Mouse (Mus musculus) G1E-ER4 (cell line): Measurements from ENCODE around the gene Traf3ip2. TPM values are rescaled to one million over a fixed set of nuclear protein-coding genes. Genes with fewer than 3 reads are reported as not detected.

Experiments used
- GATA1 ChIP-seq: IDR thresholded peaks from one replicate; pipeline ENCODE4 v1.8.0; 2012; ENCODE audit warnings: low read length, inconsistent platforms
- polyA plus RNA-seq: library from polyadenylated mRNA; stranded (reverse); fragments of >175 nt; gene quantifications from 2 replicates; pipeline ENCODE4 v1.2.3, GENCODE M21; 2012

Gene Traf3ip2
- polyA plus RNA-seq, 1 experiment, result 0.06 TPM

GRCm38 (mm10) chr10:39645789-39646628, 33.3 kb downstream of the Traf3ip2 start:
- TF ChIP-seq GATA1, result no peak

GRCm38 (mm10) chr10:39646629-39647019, 33.9 kb downstream of the Traf3ip2 start:
- no peak for TF ChIP-seq GATA1

- TF ChIP-seq GATA1, result no peak
Observed at GRCm38 (mm10) chr10:39647118-39647517, 34.4 kb downstream of the Traf3ip2 start.

- no peak for TF ChIP-seq GATA1
Observed at GRCm38 (mm10) chr10:39648278-39648677, 35.5 kb downstream of the Traf3ip2 start.

- no peak for TF ChIP-seq GATA1
Observed at GRCm38 (mm10) chr10:39649550-39649949, 36.8 kb downstream of the Traf3ip2 start.

GRCm38 (mm10) chr10:39650316-39650715, 37.6 kb downstream of the Traf3ip2 start:
- TF ChIP-seq GATA1, result no peak

- no peak for TF ChIP-seq GATA1
Observed at GRCm38 (mm10) chr10:39654001-39654416, 41.3 kb downstream of the Traf3ip2 start.

- no peak for TF ChIP-seq GATA1
Observed at GRCm38 (mm10) chr10:39658901-39659410, 46.2 kb downstream of the Traf3ip2 start.

- TF ChIP-seq GATA1, result no peak
Observed at GRCm38 (mm10) chr10:39659411-39660268, 46.9 kb downstream of the Traf3ip2 start.

- no peak for TF ChIP-seq GATA1
Observed at GRCm38 (mm10) chr10:39660269-39660655, 47.5 kb downstream of the Traf3ip2 start.

- TF ChIP-seq GATA1, result no peak
Observed at GRCm38 (mm10) chr10:39660698-39661097, 48.0 kb downstream of the Traf3ip2 start.

- no peak for TF ChIP-seq GATA1
Observed at GRCm38 (mm10) chr10:39665071-39665502, 52.4 kb downstream of the Traf3ip2 start.

- TF ChIP-seq GATA1, result no peak
Observed at GRCm38 (mm10) chr10:39666027-39666426, 53.3 kb downstream of the Traf3ip2 start.

GRCm38 (mm10) chr10:39671451-39671850, 58.7 kb downstream of the Traf3ip2 start:
- TF ChIP-seq GATA1, result no peak

GRCm38 (mm10) chr10:39672547-39673051, 59.9 kb downstream of the Traf3ip2 start:
- TF ChIP-seq GATA1, result no peak

- TF ChIP-seq GATA1, result no peak
Observed at GRCm38 (mm10) chr10:39674106-39674505, 61.4 kb downstream of the Traf3ip2 start.
